12 mouse cellular contexts compared by ENCODE assay signal in the genomic region with DNA sequence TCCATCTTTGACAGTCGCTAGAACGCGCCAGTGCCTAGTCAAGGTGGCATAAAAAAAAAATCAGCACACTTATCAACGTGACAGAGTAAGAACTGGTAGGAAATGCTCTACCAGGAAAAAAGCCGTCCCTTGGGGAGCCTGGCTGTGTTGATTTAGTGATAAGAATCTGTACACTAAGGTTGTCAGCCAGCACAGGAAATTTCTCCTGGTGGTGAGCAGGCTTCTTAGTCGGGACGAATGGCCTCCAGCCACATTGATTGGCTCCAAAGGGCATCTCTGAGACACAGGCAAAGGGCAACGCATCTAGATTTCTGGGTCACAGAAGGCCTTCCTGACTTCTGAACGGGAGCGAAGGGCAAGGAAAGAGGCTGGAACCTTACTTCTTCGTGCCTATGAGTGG. TPM values are rescaled to one million over a fixed set of nuclear protein-coding genes. Genes with fewer than 3 reads are reported as not detected.
DNase-seq lines count a peak whose midpoint lies in the region; ATAC-seq and TF ChIP-seq lines count a peak whose summit lies in the region.
"Had no signal": no experiment of that assay in that cellular context is flagged by ENCODE, and none has a peak within 500 bp of the region (broad histone marks: within the 10 kb centered on the region; RNA-seq: fewer than 3 reads in every experiment).

No protein-coding gene starts in this region.

- WGBS in stomach, postnatal 0 days, result 43% methylated on average over 11 of the region's 11 CpGs
- 86% methylated on average over 11 of the region's 11 CpGs for WGBS in forebrain, embryonic 12.5 days

- no peak overlapping the region for H3K9ac ChIP-seq in stomach, postnatal 0 days (ENCODE audit: low read length)
- no peak overlapping the region for H3K9ac ChIP-seq in forebrain, embryonic 12.5 days

- H3K4me1 ChIP-seq in stomach, postnatal 0 days (replicated peaks; ENCODE audit: control insufficient read depth, insufficient read depth), result no peaks in the 10 kb centered on the region
- no peaks in the 10 kb centered on the region for H3K4me1 ChIP-seq in forebrain, embryonic 12.5 days
- H3K4me1 ChIP-seq: limb, embryonic 10.5 days had no signal

- no peaks in the 10 kb centered on the region for H3K27me3 ChIP-seq in stomach, postnatal 0 days (ENCODE audit: control insufficient read depth, insufficient read depth, low read length)
- H3K27me3 ChIP-seq in forebrain, embryonic 12.5 days, result no peaks in the 10 kb centered on the region

- H3K4me2 ChIP-seq in stomach, postnatal 0 days (replicated peaks; ENCODE audit: low read depth), result no peak overlapping the region
- no peak overlapping the region for H3K4me2 ChIP-seq in forebrain, embryonic 12.5 days

- peak; percentile 33; the same call in 1 of the 2 replicates for TF ChIP-seq CTCF in stomach, postnatal 0 days (IDR thresholded peaks at IDR 0.05; ENCODE audit: low read depth)

- H3K36me3 ChIP-seq in stomach, postnatal 0 days (ENCODE audit: control insufficient read depth, insufficient read depth, low read length), result no peaks in the 10 kb centered on the region
- H3K36me3 ChIP-seq in forebrain, embryonic 12.5 days (replicated peaks), result no peaks in the 10 kb centered on the region
- H3K36me3 ChIP-seq: limb, embryonic 10.5 days had no signal

- no peak overlapping the region for H3K4me3 ChIP-seq in stomach, postnatal 0 days (ENCODE audit: low read depth, low read length)
- H3K4me3 ChIP-seq in forebrain, embryonic 12.5 days (replicated peaks), result no peak overlapping the region
- H3K4me3 ChIP-seq: erythroblast, embryonic 14.5 days; limb, embryonic 10.5 days had no signal

- peak; percentile 20 to 49 for DNase-seq in heart, adult 18-20 months
- DNase-seq in heart, postnatal 25 days (ENCODE audit: low spot score), result no peak
- DNase-seq in urinary bladder, adult 18-20 months (ENCODE audit: low spot score in 2 of 2), result peak; percentile 23 to 36
- no peak for DNase-seq in urinary bladder, postnatal 10 days (ENCODE audit: low spot score)
- DNase-seq in kidney, postnatal 36 days, result peak; percentile 71 to 77
- peak; percentile 63 for DNase-seq in stomach, postnatal 0 days (ENCODE audit: low spot score)
- no peak for DNase-seq in layer of hippocampus, adult 9-10 months (ENCODE audit: low spot score)
- DNase-seq: cerebellum, postnatal 10 days; right cerebral cortex, postnatal 25 days had no signal

- intact Hi-C loops in heart, postnatal 25 days (cut with DNase I), result loop anchor here (2.0 kb wide), 1 partner anchor 15 kb away; no protein-coding TSS in a partner anchor

- TF ChIP-seq EP300 in stomach, postnatal 0 days (optimal IDR thresholded peaks at IDR 0.05), result no peak

- H3K27ac ChIP-seq in stomach, postnatal 0 days (replicated peaks), result peak overlapping the region; percentile 46; the same call in 1 of the 2 replicates
- no peak overlapping the region for H3K27ac ChIP-seq in forebrain, embryonic 12.5 days
- H3K27ac ChIP-seq: limb, embryonic 10.5 days had no signal

- H3K9me3 ChIP-seq in stomach, postnatal 0 days (ENCODE audit: control insufficient read depth, low read length), result no peaks in the 10 kb centered on the region
- H3K9me3 ChIP-seq in forebrain, embryonic 12.5 days, result no peaks in the 10 kb centered on the region
- H3K9me3 ChIP-seq: limb, embryonic 10.5 days had no signal

- ATAC-seq in stomach, postnatal 0 days (ENCODE audit: low FRiP score, low TSS enrichment), result peak; percentile 70
- ATAC-seq in forebrain, embryonic 12.5 days (ENCODE audit: low FRiP score), result no peak

RNA-seq across cellular contexts. Expression of gene Skil, which starts 19.1 kb away (rescaled TPM):
- 10 to 100 TPM; 13.6 to 14.0 TPM for total RNA-seq in heart, adult 18-20 months (2021)
- total RNA-seq in heart, postnatal 25 days (2021), result 10 to 100 TPM; 14.2 to 17.6 TPM
- 16.4 and 20.8 TPM in 2 replicates for polyA plus RNA-seq in stomach, postnatal 0 days (2015; fragmentation: Nextera tagmentation; extraction: Ambion mirVana)
- polyA plus RNA-seq in forebrain, embryonic 12.5 days (2016; fragmentation: Nextera tagmentation; extraction: Ambion mirVana), result 40.1 and 40.2 TPM in 2 replicates

Comparison
In these comparisons a context has a peak if more than half of its experiments do, and no peak if none do; other contexts are left out.
1. DNase-seq: peak in heart, adult 18-20 months (2 of 2), urinary bladder, adult 18-20 months (2 of 2), kidney, postnatal 36 days (2 of 2) and stomach, postnatal 0 days (single experiment); none in heart, postnatal 25 days (single experiment), urinary bladder, postnatal 10 days (single experiment) and layer of hippocampus, adult 9-10 months (single experiment).